Mouse (Mus musculus): ENCODE results near the gene Farsa.
"Not testable (repeated sequence)": the region's sequence is repeated elsewhere in the genome, so short reads cannot be mapped to it uniquely, and the experiment has no call there.

The Farsa gene

GRCm38 (mm10) chr8:84873016-84873415 is 16.2 kb downstream of the Farsa start:
- no peak for DNase-seq (ENCODE audit: low read depth)

GRCm38 (mm10) chr8:84874339-84874738 is 17.6 kb downstream of the Farsa start:
- DNase-seq (ENCODE audit: low read depth): no peak

GRCm38 (mm10) chr8:84877297-84878035 is 20.7 kb downstream of the Farsa start:
- DNase-seq (ENCODE audit: low read depth): no peak

GRCm38 (mm10) chr8:84878915-84879314 is 22.1 kb downstream of the Farsa start:
- DNase-seq (ENCODE audit: low read depth): no peak

GRCm38 (mm10) chr8:84884728-84885127 is 27.9 kb downstream of the Farsa start:
- DNase-seq (ENCODE audit: low read depth): no peak

- DNase-seq (ENCODE audit: low read depth): no peak
These were observed 31.5 kb downstream of the Farsa start for GRCm38 (mm10) chr8:84888280-84888679.

- DNase-seq (ENCODE audit: low read depth): no peak
These were observed 32.4 kb downstream of the Farsa start for GRCm38 (mm10) chr8:84889141-84889540.

GRCm38 (mm10) chr8:84892993-84893708 is 36.4 kb downstream of the Farsa start:
- DNase-seq (ENCODE audit: low read depth): no peak

GRCm38 (mm10) chr8:84893709-84894134 is 36.9 kb downstream of the Farsa start, which contains the start of gene Gcdh:
Gene Gcdh (minus strand): TSS chr8:84893921.
- DNase-seq (ENCODE audit: low read depth): peak; percentile 95

GRCm38 (mm10) chr8:84895963-84896362 is 39.2 kb downstream of the Farsa start:
- DNase-seq (ENCODE audit: low read depth): peak; percentile 30

GRCm38 (mm10) chr8:84901071-84901470 is 44.3 kb downstream of the Farsa start:
- DNase-seq (ENCODE audit: low read depth): no peak

GRCm38 (mm10) chr8:84901752-84902151 is 45.0 kb downstream of the Farsa start, which contains the start of gene Klf1:
Gene Klf1 (plus strand): TSS chr8:84901928.
- no peak for DNase-seq (ENCODE audit: low read depth)

- DNase-seq (ENCODE audit: low read depth): no peak
These were observed 45.7 kb downstream of the Farsa start for GRCm38 (mm10) chr8:84902367-84902919.

- DNase-seq (ENCODE audit: low read depth): peak; percentile 81
These were observed 46.3 kb downstream of the Farsa start for GRCm38 (mm10) chr8:84902920-84903661.

- no peak for DNase-seq (ENCODE audit: low read depth)
These were observed 47.6 kb downstream of the Farsa start for GRCm38 (mm10) chr8:84904351-84904750.

GRCm38 (mm10) chr8:84907037-84907436 is 50.2 kb downstream of the Farsa start:
- no peak for DNase-seq (ENCODE audit: low read depth)

GRCm38 (mm10) chr8:84907493-84907892 is 50.7 kb downstream of the Farsa start:
- no peak for DNase-seq (ENCODE audit: low read depth)

- not testable (repeated sequence) for DNase-seq (ENCODE audit: low read depth)
These were observed 51.2 kb downstream of the Farsa start for GRCm38 (mm10) chr8:84907979-84908378.

- DNase-seq (ENCODE audit: low read depth): peak; percentile 99
These were observed 51.8 kb downstream of the Farsa start, which contains the start of gene Dnase2a for GRCm38 (mm10) chr8:84908421-84909161. Gene Dnase2a (plus strand): TSS chr8:84908560.

- no peak for DNase-seq (ENCODE audit: low read depth)
These were observed 52.5 kb downstream of the Farsa start for GRCm38 (mm10) chr8:84909162-84909767.

- no peak for DNase-seq (ENCODE audit: low read depth)
These were observed 53.2 kb downstream of the Farsa start for GRCm38 (mm10) chr8:84909949-84910348.

Measured in NIH3T3 (cell line).